Mouse (Mus musculus) liver, postnatal 0 days (tissue): Measurements from ENCODE around the gene Slmap.

Experiments
- CTCF ChIP-seq: sonication (generic); IDR thresholded peaks from 2 replicates; pipeline ENCODE4 v1.5.1; 2016; ENCODE audit warnings: antibody characterized with exemption, low read depth
- EP300 ChIP-seq: IDR thresholded peaks from 2 replicates; pipeline ENCODE4 v1.6.1; 2016; ENCODE audit warnings: antibody characterized with exemption, low read depth, mild to moderate bottlenecking

GRCm38 (mm10) chr14:26454851-26455250 is 79.9 kb downstream of the Slmap start:
- TF ChIP-seq CTCF, result no peak
- TF ChIP-seq EP300, result no peak
